Mouse (Mus musculus): ENCODE results near the gene Hmgcs2. TPM values are rescaled to one million over a fixed set of nuclear protein-coding genes. Genes with fewer than 3 reads are reported as not detected.

Gene Hmgcs2
- polyA plus RNA-seq, 1 experiment from 2014 or later: 2.9 TPM

- H3K4me1 ChIP-seq (replicated peaks; ENCODE audit: control insufficient read depth, insufficient read depth, low read length): no peaks in the 10 kb centered on the region
- WGBS: 66% methylated on average over 10 of the region's 10 CpGs
These were observed 15.7 kb downstream of the Hmgcs2 start for GRCm38 (mm10) chr3:98295965-98296364.

GRCm38 (mm10) chr3:98299391-98300100 lies 19.3 kb downstream of the Hmgcs2 start:
- ATAC-seq (ENCODE audit: low FRiP score) (no peak), DNase-seq (ENCODE audit: low spot score) (no peak)
- Histone ChIP-seq H3K9me3 (ENCODE audit: control insufficient read depth, low read length) (no peaks in the 10 kb centered on the region), H3K4me1 (replicated peaks; ENCODE audit: control insufficient read depth, insufficient read depth, low read length) (no peaks in the 10 kb centered on the region), H3K36me3 (ENCODE audit: control insufficient read depth, insufficient read depth, low read length) (no peaks in the 10 kb centered on the region), H3K9ac (ENCODE audit: low read depth, low read length) (no peak overlapping the region), H3K4me3 (ENCODE audit: low read depth, low read length) (no peak overlapping the region), H3K27me3 (ENCODE audit: control insufficient read depth, insufficient read depth, low read length) (no peaks in the 10 kb centered on the region), H3K4me2 (replicated peaks; ENCODE audit: low read depth, low read length) (no peak overlapping the region), H3K27ac (ENCODE audit: low read depth, low read length) (no peak overlapping the region)
- 86% methylated on average over 1 of the region's 1 CpGs for WGBS

More at GRCm38 (mm10) chr3:98295965-98296364, 15.7 kb downstream of the Hmgcs2 start:
- Histone ChIP-seq H3K27ac (ENCODE audit: low read depth, low read length) (no peak overlapping the region), H3K36me3 (ENCODE audit: control insufficient read depth, insufficient read depth, low read length) (no peaks in the 10 kb centered on the region), H3K9me3 (ENCODE audit: control insufficient read depth, low read length) (no peaks in the 10 kb centered on the region), H3K4me2 (replicated peaks; ENCODE audit: low read depth, low read length) (no peak overlapping the region), H3K4me3 (ENCODE audit: low read depth, low read length) (no peak overlapping the region), H3K9ac (ENCODE audit: low read depth, low read length) (no peak overlapping the region), H3K27me3 (ENCODE audit: control insufficient read depth, insufficient read depth, low read length) (no peaks in the 10 kb centered on the region)
- no peak for DNase-seq (ENCODE audit: low spot score)
- ATAC-seq (ENCODE audit: low FRiP score): no peak

- ATAC-seq (ENCODE audit: low FRiP score) (no peak), DNase-seq (ENCODE audit: low spot score) (no peak)
- Histone ChIP-seq H3K27me3 (ENCODE audit: control insufficient read depth, insufficient read depth, low read length) (no peaks in the 10 kb centered on the region), H3K36me3 (ENCODE audit: control insufficient read depth, insufficient read depth, low read length) (no peaks in the 10 kb centered on the region), H3K4me2 (replicated peaks; ENCODE audit: low read depth, low read length) (no peak overlapping the region), H3K4me3 (ENCODE audit: low read depth, low read length) (no peak overlapping the region), H3K9me3 (ENCODE audit: control insufficient read depth, low read length) (no peaks in the 10 kb centered on the region), H3K27ac (ENCODE audit: low read depth, low read length) (no peak overlapping the region), H3K9ac (ENCODE audit: low read depth, low read length) (no peak overlapping the region), H3K4me1 (replicated peaks; ENCODE audit: control insufficient read depth, insufficient read depth, low read length) (no peaks in the 10 kb centered on the region)
- 92% methylated on average over 4 of the region's 4 CpGs for WGBS
These were observed 20.0 kb downstream of the Hmgcs2 start for GRCm38 (mm10) chr3:98300266-98300665.

- ATAC-seq (ENCODE audit: low FRiP score): no peak
These were observed 21.5 kb downstream of the Hmgcs2 start for GRCm38 (mm10) chr3:98301761-98302160.

GRCm38 (mm10) chr3:98308606-98309005 lies 28.4 kb downstream of the Hmgcs2 start:
- DNase-seq (ENCODE audit: low spot score): no peak

More at GRCm38 (mm10) chr3:98301761-98302160, 21.5 kb downstream of the Hmgcs2 start:
- H3K27ac ChIP-seq (ENCODE audit: low read depth, low read length): no peak overlapping the region
- H3K36me3 ChIP-seq (ENCODE audit: control insufficient read depth, insufficient read depth, low read length): no peaks in the 10 kb centered on the region
- H3K4me3 ChIP-seq (ENCODE audit: low read depth, low read length): no peak overlapping the region
- no peaks in the 10 kb centered on the region for H3K4me1 ChIP-seq (replicated peaks; ENCODE audit: control insufficient read depth, insufficient read depth, low read length)
- no peak overlapping the region for H3K4me2 ChIP-seq (replicated peaks; ENCODE audit: low read depth, low read length)
- WGBS: 89% methylated on average over 3 of the region's 3 CpGs
- no peak for DNase-seq (ENCODE audit: low spot score)
- H3K9me3 ChIP-seq (ENCODE audit: control insufficient read depth, low read length): no peaks in the 10 kb centered on the region
- no peaks in the 10 kb centered on the region for H3K27me3 ChIP-seq (ENCODE audit: control insufficient read depth, insufficient read depth, low read length)
- no peak overlapping the region for H3K9ac ChIP-seq (ENCODE audit: low read depth, low read length)

GRCm38 (mm10) chr3:98310456-98310855 lies 30.2 kb downstream of the Hmgcs2 start:
- Histone ChIP-seq H3K4me1 (replicated peaks; ENCODE audit: control insufficient read depth, insufficient read depth, low read length) (no peaks in the 10 kb centered on the region), H3K4me2 (replicated peaks; ENCODE audit: low read depth, low read length) (no peak overlapping the region), H3K9me3 (ENCODE audit: control insufficient read depth, low read length) (no peaks in the 10 kb centered on the region), H3K27me3 (ENCODE audit: control insufficient read depth, insufficient read depth, low read length) (no peaks in the 10 kb centered on the region), H3K27ac (ENCODE audit: low read depth, low read length) (no peak overlapping the region), H3K36me3 (ENCODE audit: control insufficient read depth, insufficient read depth, low read length) (no peaks in the 10 kb centered on the region; the same call in 1 of the 2 replicates), H3K4me3 (ENCODE audit: low read depth, low read length) (no peak overlapping the region), H3K9ac (ENCODE audit: low read depth, low read length) (no peak overlapping the region)
- DNase-seq (ENCODE audit: low spot score) (no peak), ATAC-seq (ENCODE audit: low FRiP score) (no peak)
- 75% methylated on average over 1 of the region's 1 CpGs for WGBS

More at GRCm38 (mm10) chr3:98308606-98309005, 28.4 kb downstream of the Hmgcs2 start:
- 85% methylated on average over 6 of the region's 6 CpGs for WGBS
- Histone ChIP-seq H3K27ac (ENCODE audit: low read depth, low read length) (no peak overlapping the region), H3K4me1 (replicated peaks; ENCODE audit: control insufficient read depth, insufficient read depth, low read length) (no peaks in the 10 kb centered on the region), H3K36me3 (ENCODE audit: control insufficient read depth, insufficient read depth, low read length) (no peaks in the 10 kb centered on the region), H3K4me2 (replicated peaks; ENCODE audit: low read depth, low read length) (no peak overlapping the region), H3K27me3 (ENCODE audit: control insufficient read depth, insufficient read depth, low read length) (no peaks in the 10 kb centered on the region), H3K9ac (ENCODE audit: low read depth, low read length) (no peak overlapping the region), H3K9me3 (ENCODE audit: control insufficient read depth, low read length) (no peaks in the 10 kb centered on the region), H3K4me3 (ENCODE audit: low read depth, low read length) (no peak overlapping the region)
- ATAC-seq (ENCODE audit: low FRiP score): no peak

GRCm38 (mm10) chr3:98312867-98313266 lies 32.6 kb downstream of the Hmgcs2 start:
- H3K4me3 ChIP-seq (ENCODE audit: low read depth, low read length): no peak overlapping the region
- H3K27ac ChIP-seq (ENCODE audit: low read depth, low read length): no peak overlapping the region
- no peaks in the 10 kb centered on the region for H3K9me3 ChIP-seq (ENCODE audit: control insufficient read depth, low read length)
- no peak overlapping the region for H3K4me2 ChIP-seq (replicated peaks; ENCODE audit: low read depth, low read length)
- no peaks in the 10 kb centered on the region; the same call in 1 of the 2 replicates for H3K36me3 ChIP-seq (ENCODE audit: control insufficient read depth, insufficient read depth, low read length)
- no peaks in the 10 kb centered on the region for H3K4me1 ChIP-seq (replicated peaks; ENCODE audit: control insufficient read depth, insufficient read depth, low read length)
- ATAC-seq (ENCODE audit: low FRiP score): peak; percentile 69
- no peaks in the 10 kb centered on the region for H3K27me3 ChIP-seq (ENCODE audit: control insufficient read depth, insufficient read depth, low read length)
- no peak overlapping the region for H3K9ac ChIP-seq (ENCODE audit: low read depth, low read length)
- DNase-seq (ENCODE audit: low spot score): peak; percentile 85
- 41% methylated on average over 7 of the region's 7 CpGs for WGBS

GRCm38 (mm10) chr3:98313294-98314155 lies 33.3 kb downstream of the Hmgcs2 start:
- no peaks in the 10 kb centered on the region; the same call in 1 of the 2 replicates for H3K36me3 ChIP-seq (ENCODE audit: control insufficient read depth, insufficient read depth, low read length)
- no peaks in the 10 kb centered on the region for H3K9me3 ChIP-seq (ENCODE audit: control insufficient read depth, low read length)
- no peak overlapping the region for H3K4me3 ChIP-seq (ENCODE audit: low read depth, low read length)
- no peaks in the 10 kb centered on the region; the same call in 1 of the 2 replicates for H3K4me1 ChIP-seq (replicated peaks; ENCODE audit: control insufficient read depth, insufficient read depth, low read length)
- peak; percentile 20; the same call in 1 of the 2 replicates for ATAC-seq (ENCODE audit: low FRiP score)
- H3K27ac ChIP-seq (ENCODE audit: low read depth, low read length): no peak overlapping the region
- no peak overlapping the region for H3K4me2 ChIP-seq (replicated peaks; ENCODE audit: low read depth, low read length)
- no peak overlapping the region for H3K9ac ChIP-seq (ENCODE audit: low read depth, low read length)
- no peaks in the 10 kb centered on the region for H3K27me3 ChIP-seq (ENCODE audit: control insufficient read depth, insufficient read depth, low read length)
- 77% methylated on average over 9 of the region's 9 CpGs for WGBS
- DNase-seq (ENCODE audit: low spot score): no peak

Data from hindbrain, embryonic 11.5 days (tissue).